ENCODE assay signal across 9 mouse cellular contexts in genomic region chr12:109436367-109436807, GRCm38 (mm10). TPM values are rescaled to one million over a fixed set of nuclear protein-coding genes. Genes with fewer than 3 reads are reported as not detected.
DNase-seq lines count a peak whose midpoint lies in the region; ATAC-seq and TF ChIP-seq lines count a peak whose summit lies in the region.
"Had no signal": no experiment of that assay in that cellular context is flagged by ENCODE, and none has a peak within 500 bp of the region (broad histone marks: within the 10 kb centered on the region; RNA-seq: fewer than 3 reads in every experiment).

No protein-coding gene starts in this region.

- no peak for ATAC-seq in CD4-positive, CD25-positive, alpha-beta regulatory T cell, adult 4 months
- ATAC-seq in hindbrain, embryonic 11.5 days (ENCODE audit: low FRiP score) = peak; percentile 47; the same call in 1 of the 2 replicates
- ATAC-seq in liver, embryonic 11.5 days (replicated peaks; ENCODE audit: low FRiP score) = peak; percentile 63
- ATAC-seq in erythroid progenitor cell, adult 5-6 weeks (replicated peaks; ENCODE audit: low FRiP score, poor library complexity, severe bottlenecking) = no peak

- TF ChIP-seq CTCF in small intestine, adult 2 months (IDR thresholded peaks at IDR 0.05; ENCODE audit: extremely low read depth, insufficient read length, insufficient replicate concordance, low read depth, low read length) = peak; percentile 22; the same call in 1 of the 2 replicates

- H3K9ac ChIP-seq in hindbrain, embryonic 11.5 days (ENCODE audit: low read depth, low read length) = no peak overlapping the region
- peak overlapping the region; percentile 55; the same call in 1 of the 2 replicates for H3K9ac ChIP-seq in liver, embryonic 11.5 days (ENCODE audit: low read depth, low read length)

- WGBS in hindbrain, embryonic 11.5 days = 4% methylated on average over 10 of the region's 10 CpGs
- WGBS in liver, embryonic 11.5 days = 15% methylated on average over 10 of the region's 10 CpGs
- 10% methylated on average over 10 of the region's 10 CpGs for WGBS in small intestine, adult 2 months

- H3K4me1 ChIP-seq in hindbrain, embryonic 11.5 days (replicated peaks; ENCODE audit: control insufficient read depth, insufficient read depth, low read length) = peaks cover 13% of the 10 kb centered on the region
- peaks cover 47% of the 10 kb centered on the region for H3K4me1 ChIP-seq in liver, embryonic 11.5 days (replicated peaks; ENCODE audit: control insufficient read depth, insufficient read depth, low read length)
- peaks cover 2% of the 10 kb centered on the region; the same call in 1 of the 2 replicates for H3K4me1 ChIP-seq in small intestine, adult 2 months (ENCODE audit: control insufficient read depth, insufficient read depth, insufficient read length, low read length)

- no peak for TF ChIP-seq POLR2A in small intestine, adult 2 months (IDR thresholded peaks at IDR 0.05; ENCODE audit: low read depth, low read length)

- no peaks in the 10 kb centered on the region for H3K36me3 ChIP-seq in hindbrain, embryonic 11.5 days (ENCODE audit: control insufficient read depth, insufficient read depth, low read length)
- H3K36me3 ChIP-seq in liver, embryonic 11.5 days (ENCODE audit: control insufficient read depth, insufficient read depth, low read length) = no peaks in the 10 kb centered on the region
- no peaks in the 10 kb centered on the region for H3K36me3 ChIP-seq in small intestine, adult 2 months (ENCODE audit: control insufficient read depth, insufficient read depth, low read length)

- H3K27me3 ChIP-seq in hindbrain, embryonic 11.5 days (ENCODE audit: control insufficient read depth, insufficient read depth, low read length) = peaks cover 23% of the 10 kb centered on the region
- H3K27me3 ChIP-seq in liver, embryonic 11.5 days (replicated peaks; ENCODE audit: control insufficient read depth, insufficient read depth, low read length) = no peaks in the 10 kb centered on the region
- no peaks in the 10 kb centered on the region for H3K27me3 ChIP-seq in small intestine, adult 2 months (ENCODE audit: control insufficient read depth, insufficient read depth, low read length)

- no peak overlapping the region for H3K4me3 ChIP-seq in hindbrain, embryonic 11.5 days (ENCODE audit: low read depth, low read length)
- no peak overlapping the region for H3K4me3 ChIP-seq in liver, embryonic 11.5 days (ENCODE audit: low read depth, low read length)
- no peak overlapping the region for H3K4me3 ChIP-seq in small intestine, adult 2 months (ENCODE audit: low read depth, low read length)
- H3K4me3 ChIP-seq: erythroblast, embryonic 14.5 days had no signal

- DNase-seq in CD4-positive, CD25-positive, alpha-beta regulatory T cell, adult 2 months (ENCODE audit: low read depth, low spot score) = peak; percentile 20
- peak; percentile 36 for DNase-seq in thymus, postnatal 0 days (ENCODE audit: low spot score)
- DNase-seq in thymus, adult 18-20 months = no peak
- no peak for DNase-seq in hindbrain, embryonic 11.5 days (ENCODE audit: low spot score)
- DNase-seq in liver, embryonic 11.5 days (ENCODE audit: low spot score) = peak; percentile 74

- H3K4me2 ChIP-seq in hindbrain, embryonic 11.5 days (replicated peaks; ENCODE audit: low read depth, low read length) = no peak overlapping the region
- H3K4me2 ChIP-seq in liver, embryonic 11.5 days = peak overlapping the region; percentile 55

- no peaks in the 10 kb centered on the region for H3K9me3 ChIP-seq in hindbrain, embryonic 11.5 days (ENCODE audit: control insufficient read depth, low read length)
- no peaks in the 10 kb centered on the region for H3K9me3 ChIP-seq in liver, embryonic 11.5 days (ENCODE audit: control insufficient read depth, low read length)

- H3K27ac ChIP-seq in hindbrain, embryonic 11.5 days (ENCODE audit: low read depth, low read length) = no peak overlapping the region
- peak overlapping the region; percentile 95 for H3K27ac ChIP-seq in liver, embryonic 11.5 days (ENCODE audit: low read depth, low read length)
- no peak overlapping the region for H3K27ac ChIP-seq in small intestine, adult 2 months (ENCODE audit: insufficient read depth, low read depth, low read length)

RNA-seq across cellular contexts. Expression of gene Dlk1, which starts 16.2 kb away (rescaled TPM):
- not detected for polyA plus RNA-seq in CD4-positive, CD25-positive, alpha-beta regulatory T cell, adult 4 months (2017; shearing (Covaris generic))
- polyA plus RNA-seq in thymus, postnatal 0 days (2015; fragmentation: Nextera tagmentation; extraction: Ambion mirVana) = 32.6 and 43.5 TPM in 2 replicates
- 77.7 and 84.4 TPM in 2 replicates for polyA plus RNA-seq in hindbrain, embryonic 11.5 days (2014; fragmentation: Nextera tagmentation; extraction: Ambion mirVana)
- polyA plus RNA-seq in liver, embryonic 11.5 days (2014; fragmentation: Nextera tagmentation; extraction: Ambion mirVana) = 744 and 770 TPM in 2 replicates
- polyA plus RNA-seq in small intestine, adult 2 months (2012; rRNA removed) = 0.18 and 1.4 TPM in 2 replicates
- not detected in 2 replicates for total RNA-seq in erythroid progenitor cell, adult 5-6 weeks (2015; ENCODE audit: low replicate concordance)
- not detected in 2 replicates for total RNA-seq in erythroid progenitor cell, adult 5-6 weeks (2017; ENCODE audit: low replicate concordance)

Comparison
In these comparisons a context has a peak if more than half of its experiments do, and no peak if none do; other contexts are left out.
1. DNase-seq: peak in CD4-positive, CD25-positive, alpha-beta regulatory T cell, adult 2 months (single experiment), thymus, postnatal 0 days (single experiment) and liver, embryonic 11.5 days (single experiment); none in thymus, adult 18-20 months (0 of 2) and hindbrain, embryonic 11.5 days (single experiment).
2. ATAC-seq: peak in hindbrain, embryonic 11.5 days (single experiment) and liver, embryonic 11.5 days (single experiment); none in CD4-positive, CD25-positive, alpha-beta regulatory T cell, adult 4 months (single experiment) and erythroid progenitor cell, adult 5-6 weeks (single experiment).
3. RNA of gene Dlk1, which starts 16.2 kb away (polyA plus RNA-seq): 744 to 770 TPM in liver, embryonic 11.5 days, 77.7 to 84.4 TPM in hindbrain, embryonic 11.5 days and 32.6 to 43.5 TPM in thymus, postnatal 0 days; 0.18 to 1.4 TPM in small intestine, adult 2 months and not detected in CD4-positive, CD25-positive, alpha-beta regulatory T cell, adult 4 months; every median in the first group is over 10 times any median in the second.